Mouse (Mus musculus) gastrocnemius, adult 18-20 months (tissue): ENCODE data around the gene Grin2a. TPM values are rescaled to one million over a fixed set of nuclear protein-coding genes. Genes with fewer than 3 reads are reported as not detected.

Experiments
- DNase-seq: peaks from one replicate; pipeline ENCODE4 v3.0.0; 2021; ENCODE audit warnings: low spot score
- long read RNA-seq, 2 experiments: library from polyadenylated mRNA; stranded (forward); transcript quantifications; one replicate each; pipeline ENCODE4 v2.0.0; 2021
- total RNA-seq, 2 experiments: library from RNA; stranded (reverse); gene quantifications; 2 replicates each; pipeline ENCODE4 v1.2.3; 2021

Grin2a gene
- under 1 TPM; 0.02 to 0.05 TPM for total RNA-seq
- long read RNA-seq, experiment 1 = 0 reads
- long read RNA-seq, experiment 2 = 0 reads

- no peak for DNase-seq
Measured at GRCm38 (mm10) chr16:9994951-9995813, at the start of gene Grin2a. Gene Grin2a (minus strand): TSS chr16:9995560.

GRCm38 (mm10) chr16:10035582-10036215 lies 40.3 kb upstream of the Grin2a start:
- no peak for DNase-seq

DNA sequence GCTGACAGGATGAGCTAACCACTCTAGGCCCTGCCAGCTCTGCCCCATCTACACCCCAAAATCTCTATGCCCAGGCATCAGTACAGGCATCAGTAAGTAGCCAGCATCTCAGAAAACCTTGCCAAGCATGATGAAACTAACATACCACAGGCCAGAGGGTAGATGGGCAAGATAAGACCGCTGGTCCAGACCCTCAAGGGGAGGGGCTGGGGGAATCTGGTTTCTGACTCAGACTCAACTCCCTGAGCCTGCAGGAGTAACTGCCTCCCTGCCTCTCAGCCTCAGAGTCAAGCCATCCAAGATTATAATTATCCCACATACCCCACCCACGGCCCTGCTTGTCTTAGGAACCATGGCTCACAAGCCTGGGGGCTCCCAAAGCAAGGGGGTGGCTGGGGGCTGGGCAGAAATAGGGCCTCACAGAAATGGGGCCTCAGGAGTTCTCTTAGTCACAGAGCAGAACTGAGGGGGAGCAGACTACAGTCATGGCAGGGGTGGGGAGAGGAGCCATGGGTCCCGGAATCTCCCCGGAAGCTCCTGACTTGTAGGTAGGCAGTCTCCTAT lies 38.1 kb upstream of the Grin2a start:
- no peak for DNase-seq

DNA sequence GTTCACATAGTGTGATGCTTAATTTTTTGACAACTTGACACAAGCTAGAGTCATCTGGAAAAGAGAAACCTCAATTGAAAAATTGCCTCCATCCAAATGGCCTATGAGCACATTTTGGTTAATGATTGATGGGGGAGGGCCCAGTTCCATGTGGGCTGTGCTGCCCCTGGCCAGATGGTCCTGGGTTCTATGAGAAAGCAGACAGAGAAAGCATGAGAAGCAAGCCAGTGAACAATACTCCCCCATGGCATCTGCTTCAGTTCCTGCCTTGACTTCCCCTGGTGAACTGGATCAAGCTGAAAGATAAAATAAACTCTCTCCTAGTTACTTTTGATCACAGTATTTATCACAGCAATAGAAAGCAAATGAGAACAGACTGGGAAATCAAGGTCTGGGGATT lies 36.5 kb upstream of the Grin2a start:
- DNase-seq = no peak

DNA sequence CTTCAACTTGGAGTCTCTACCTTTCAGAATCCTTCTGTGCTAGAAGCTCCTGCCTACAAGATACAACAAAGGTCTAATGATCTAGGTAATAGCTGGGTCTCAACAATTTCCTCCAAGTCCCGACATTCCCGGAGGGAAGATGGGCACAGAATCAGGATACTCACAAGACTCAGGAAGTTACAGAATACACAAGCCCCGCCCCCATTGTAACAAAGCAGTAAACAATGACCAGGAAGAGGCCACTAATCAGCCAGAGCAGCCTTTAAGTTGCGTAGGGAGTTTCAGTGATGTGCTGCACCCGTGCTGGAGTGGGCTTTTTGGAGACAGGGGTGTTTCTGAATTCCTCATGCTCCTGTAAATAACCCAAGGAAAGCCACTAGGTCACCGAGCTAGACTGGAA lies 31.4 kb upstream of the Grin2a start:
- DNase-seq = no peak

- DNase-seq = no peak
Measured at GRCm38 (mm10) chr16:10009743-10010142, 14.4 kb upstream of the Grin2a start.

DNA sequence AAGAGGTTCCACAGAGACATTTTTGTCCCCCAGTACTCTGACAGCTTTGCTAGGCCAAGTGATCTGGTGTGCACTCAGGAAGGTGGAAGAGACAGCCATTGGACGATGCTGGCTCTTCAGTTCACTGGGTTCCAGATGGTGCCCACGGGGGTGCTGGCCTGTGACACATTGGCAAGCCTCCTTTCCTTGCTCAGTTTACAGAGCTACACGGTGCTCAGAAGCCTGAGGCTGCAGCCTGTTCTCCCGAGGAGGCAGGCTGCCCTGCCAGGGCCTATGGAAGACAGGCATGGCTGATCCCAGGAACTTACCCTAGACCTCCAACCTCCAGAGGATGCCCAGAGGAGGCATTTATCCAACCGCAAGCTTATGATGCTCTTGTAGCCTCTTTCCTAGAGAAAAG lies 10.2 kb upstream of the Grin2a start:
- no peak for DNase-seq

DNA sequence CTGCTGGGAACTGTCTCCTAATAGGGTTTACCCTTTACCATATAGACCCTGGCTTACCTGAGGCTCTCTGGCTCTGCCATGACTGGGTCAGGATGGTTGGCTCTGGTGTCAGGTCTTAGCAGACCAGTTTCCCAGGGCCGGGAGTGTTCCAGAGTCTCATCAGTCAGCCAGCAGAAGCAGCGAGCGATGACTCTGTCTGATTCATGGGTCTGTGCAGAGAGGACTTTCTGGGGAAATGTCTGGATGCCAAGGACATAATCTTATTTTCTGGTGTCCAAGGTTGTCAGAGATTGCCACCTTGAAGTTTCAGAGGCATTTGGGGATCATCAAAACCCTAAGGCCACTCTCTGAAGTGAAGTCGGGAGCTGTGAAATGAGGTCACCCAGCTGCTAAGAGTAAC lies 8.7 kb upstream of the Grin2a start:
- no peak for DNase-seq

DNA sequence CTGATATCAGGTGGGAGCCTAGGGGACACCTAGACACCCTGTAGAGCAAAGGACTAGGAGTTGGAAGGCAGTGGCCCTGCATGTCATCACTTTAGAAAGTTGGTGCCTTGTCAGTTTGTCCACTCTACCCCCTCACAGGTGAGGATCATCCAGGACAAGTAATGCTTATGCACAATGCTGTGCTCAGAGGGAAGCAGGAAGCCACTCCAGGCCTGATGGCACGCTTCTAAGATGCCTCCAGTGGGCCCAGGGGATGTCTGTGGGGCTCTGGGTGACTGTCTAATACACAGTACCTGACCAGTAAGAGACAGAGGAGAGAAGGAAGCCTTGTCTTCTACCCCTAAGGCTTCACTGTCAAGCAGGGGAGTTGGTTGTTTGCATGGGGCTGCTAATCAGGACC lies 7.6 kb upstream of the Grin2a start:
- DNase-seq = no peak

DNA sequence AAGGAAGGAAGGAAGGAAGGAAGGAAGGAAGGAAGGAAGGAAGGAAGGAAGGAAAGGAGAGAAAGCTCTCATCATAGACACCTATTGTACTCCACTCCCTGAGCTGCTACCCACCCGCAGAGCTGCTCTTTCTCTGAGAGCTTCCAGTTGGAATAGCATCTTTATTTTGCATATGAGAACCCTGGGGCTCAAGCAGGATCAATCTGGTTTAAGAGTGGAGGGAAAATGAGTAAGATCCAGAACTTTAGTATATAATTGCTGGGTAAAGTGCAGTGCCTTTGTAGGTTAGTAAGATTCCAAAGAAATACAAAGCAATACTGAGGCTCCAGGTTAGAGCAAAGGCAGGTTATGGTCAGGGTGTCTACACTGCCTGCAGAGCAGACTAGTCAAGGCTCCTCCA lies 6.2 kb upstream of the Grin2a start:
- no peak for DNase-seq

- DNase-seq = no peak
Measured at GRCm38 (mm10) chr16:9999926-10000325, 4.6 kb upstream of the Grin2a start.

GRCm38 (mm10) chr16:9997931-9998330 lies 2.6 kb upstream of the Grin2a start:
- DNase-seq = no peak

DNA sequence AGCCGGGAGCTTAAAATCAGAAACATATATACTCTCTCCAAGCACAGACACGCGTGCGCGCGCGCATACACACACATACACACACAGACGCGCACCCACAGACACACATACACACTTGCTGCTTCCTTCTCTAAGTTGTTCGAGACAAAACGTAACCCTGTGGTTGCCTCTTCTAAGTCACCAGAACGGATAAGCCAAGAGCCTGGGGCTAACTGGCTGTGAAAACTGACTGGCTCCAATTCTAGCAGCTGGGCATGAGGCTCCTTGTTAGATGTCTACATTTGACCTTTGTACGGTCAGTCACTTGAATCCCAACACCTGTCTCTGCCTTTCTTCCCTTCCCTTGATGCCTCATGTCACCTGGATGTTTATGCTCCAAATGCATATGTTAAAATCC lies 452 bp upstream of the Grin2a start:
- no peak for DNase-seq

DNA sequence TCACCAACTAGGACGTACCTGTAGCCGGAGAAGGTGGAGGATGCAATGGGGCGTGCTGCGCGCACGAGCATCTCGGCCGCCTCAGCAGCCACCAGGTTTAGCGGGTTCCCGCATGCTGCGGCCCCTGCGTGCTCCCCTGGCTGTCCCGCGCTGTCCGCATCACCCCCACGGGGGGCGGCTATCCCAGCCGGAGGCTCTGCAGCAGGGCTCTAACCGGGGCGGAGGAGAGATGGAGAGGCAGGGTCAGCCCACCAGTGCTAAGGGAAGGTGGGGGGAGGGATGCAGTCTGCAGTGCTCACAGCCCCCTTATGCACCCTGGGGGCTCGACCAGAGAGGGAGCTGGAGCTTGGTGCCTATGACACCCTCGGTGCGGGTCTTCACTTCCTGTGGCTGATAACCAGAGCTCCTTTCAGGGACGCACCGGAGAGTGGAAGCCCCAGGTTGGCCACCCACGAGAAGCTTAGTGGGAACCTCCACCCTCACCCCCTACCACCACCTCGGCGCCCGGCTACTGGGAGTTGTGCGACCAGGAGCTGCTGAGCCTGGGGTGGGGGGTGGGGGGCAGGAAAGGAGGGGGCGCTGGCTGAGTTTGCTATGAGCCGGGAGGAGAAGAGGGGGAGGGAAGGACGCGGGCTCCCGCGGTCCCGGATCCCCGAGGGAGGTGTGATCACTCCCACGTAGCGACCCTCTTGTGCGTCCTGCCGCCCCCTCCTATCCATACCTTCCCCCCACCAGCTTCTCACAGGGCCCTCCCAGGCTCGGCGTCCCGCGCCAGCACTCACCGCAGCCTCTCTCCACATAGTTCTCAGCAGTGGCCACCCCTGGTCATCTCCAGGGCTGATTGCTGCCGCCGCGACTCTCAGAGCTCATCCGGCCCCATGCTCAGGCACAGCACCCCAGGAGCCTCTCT lies 1.1 kb downstream of the Grin2a start:
- no peak for DNase-seq

DNA sequence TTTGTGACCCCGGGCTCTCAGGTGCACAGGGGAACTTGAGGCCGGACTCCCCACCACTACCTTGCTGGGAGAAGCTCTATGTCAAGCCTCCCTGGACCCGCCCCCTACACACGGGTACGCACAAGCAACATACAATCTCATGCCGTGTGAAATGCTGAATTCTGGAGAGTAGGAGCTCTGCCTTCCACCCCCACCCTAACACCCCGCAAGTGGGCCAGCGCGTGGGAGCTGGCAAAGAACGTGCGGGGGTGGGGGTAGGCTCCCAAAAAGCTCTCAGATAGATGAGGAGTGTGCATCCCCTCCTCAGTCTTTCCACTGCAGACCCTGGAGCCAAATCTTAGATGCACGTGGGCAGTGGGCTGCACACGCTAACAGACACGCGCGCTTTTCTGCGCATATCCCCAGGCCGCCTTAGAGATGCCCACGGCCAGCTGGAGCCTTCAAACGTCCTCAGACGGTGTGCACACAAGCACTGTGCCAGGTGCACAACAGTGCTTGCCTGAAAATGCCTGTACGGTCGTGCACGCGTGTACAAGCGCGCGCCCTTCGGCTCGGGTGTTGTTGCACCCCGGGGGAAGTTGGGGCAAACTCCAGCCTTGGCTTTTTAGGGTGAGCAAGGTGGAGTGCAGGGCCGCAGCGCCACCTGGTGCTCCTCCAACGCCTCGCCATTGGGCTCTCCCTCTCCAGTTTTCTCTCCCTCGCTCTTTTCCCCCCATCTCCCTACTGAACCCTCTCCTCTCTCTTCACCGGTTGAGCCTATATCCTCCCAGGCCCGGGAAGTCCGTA lies 1.9 kb downstream of the Grin2a start:
- no peak for DNase-seq

GRCm38 (mm10) chr16:9992773-9993221 lies 2.6 kb downstream of the Grin2a start:
- DNase-seq = no peak

DNA sequence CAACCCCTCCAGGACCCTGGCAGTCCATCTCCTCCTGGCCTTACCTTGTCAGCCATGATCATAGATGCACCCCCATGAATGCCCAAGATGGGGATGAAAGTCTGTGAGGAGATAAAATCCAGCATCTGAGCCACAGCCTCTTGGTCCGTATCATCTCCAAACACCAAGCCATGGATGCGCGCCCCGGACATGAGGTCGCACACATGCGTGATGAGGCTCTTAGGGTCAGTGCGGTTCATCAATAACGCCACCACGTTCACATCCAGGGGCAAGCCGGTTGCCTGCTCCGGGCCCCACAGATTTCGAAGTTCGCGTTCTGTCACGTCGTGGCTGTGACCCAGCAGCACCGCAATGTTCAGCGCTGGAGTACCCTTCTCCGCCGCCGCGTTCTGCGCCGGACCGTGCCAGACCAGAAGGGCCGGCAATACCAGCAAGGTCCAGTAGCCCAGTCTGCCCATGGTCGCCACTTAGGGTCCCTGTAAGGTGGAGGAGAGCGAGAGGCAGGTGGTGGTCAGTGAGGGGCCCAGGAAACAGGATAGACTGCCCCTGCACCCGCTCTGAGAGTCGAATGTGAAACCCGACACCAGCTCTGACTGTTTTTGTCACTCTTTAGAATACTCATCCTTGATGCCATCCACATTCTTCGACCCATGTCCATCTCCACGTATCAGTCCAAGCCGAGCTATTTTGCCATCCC lies 3.1 kb downstream of the Grin2a start:
- no peak for DNase-seq

DNA sequence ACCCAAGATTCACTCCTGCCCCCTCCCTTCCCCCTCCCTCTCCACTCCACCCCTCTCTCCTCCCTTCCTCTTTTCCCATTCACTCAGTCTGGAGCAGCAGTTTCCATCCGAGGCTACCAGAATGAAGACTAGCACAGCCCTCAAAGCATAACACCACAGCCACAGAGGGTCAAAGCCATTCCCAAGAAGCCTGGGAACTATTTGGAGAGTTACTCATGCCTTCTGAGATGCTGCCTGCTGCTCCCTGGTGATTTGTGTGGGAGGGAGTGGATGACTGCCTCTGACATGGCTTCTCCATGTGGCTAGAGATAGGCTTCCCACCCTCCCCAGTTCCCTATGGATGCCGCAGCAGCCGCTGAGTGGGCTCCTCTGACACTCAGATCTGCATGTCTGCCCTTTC lies 10.3 kb downstream of the Grin2a start:
- no peak for DNase-seq

GRCm38 (mm10) chr16:9980641-9981040 lies 14.7 kb downstream of the Grin2a start:
- DNase-seq = no peak

DNA sequence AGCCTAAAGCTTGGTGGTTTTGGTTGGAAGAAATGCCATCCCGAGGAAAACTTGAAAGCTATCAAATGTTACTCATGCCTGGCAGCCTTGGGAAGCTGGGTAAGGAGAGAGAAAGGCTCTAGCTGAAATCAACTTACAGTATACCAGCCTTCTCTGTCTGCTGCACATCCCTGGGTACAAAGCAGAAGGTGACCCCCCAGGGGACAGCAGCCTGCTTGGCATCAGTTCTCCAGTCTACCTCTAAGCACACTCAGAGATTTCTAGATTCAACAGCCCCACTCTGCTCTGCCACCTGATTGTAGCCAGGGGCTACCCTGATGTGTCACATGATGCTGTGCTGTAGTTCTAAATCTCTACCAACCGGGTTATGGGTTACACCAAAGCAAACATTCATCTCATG lies 17.2 kb downstream of the Grin2a start:
- DNase-seq = no peak
